Mouse (Mus musculus): Measurements from ENCODE around the gene Slc39a2.
"Not testable (repeated sequence)": the region's sequence is repeated elsewhere in the genome, so short reads cannot be mapped to it uniquely, and the experiment has no call there.

The Slc39a2 gene

GRCm38 (mm10) chr14:51892191-51892939 is at the start of gene Slc39a2:
TSS of gene Slc39a2 (plus strand) at chr14:51892889.
- no peak for DNase-seq

DNA sequence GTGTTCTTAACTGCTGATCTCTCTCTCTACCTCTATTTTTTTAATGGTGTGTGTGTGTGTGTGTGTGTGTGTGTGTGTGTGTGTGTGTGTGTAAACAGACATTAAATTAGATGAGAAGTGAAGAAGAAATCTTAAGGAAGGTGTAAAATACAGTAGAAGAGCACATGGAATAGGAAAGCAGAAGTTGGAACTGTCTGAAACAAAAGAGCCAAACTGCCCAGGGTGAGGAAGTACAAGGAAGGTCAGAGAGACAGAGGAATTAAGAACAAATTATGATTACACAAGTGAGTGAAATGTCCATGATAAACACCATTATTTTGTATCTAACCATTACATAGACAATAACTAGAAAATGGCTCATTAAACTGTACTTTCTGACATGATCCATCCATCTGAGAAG is 48.8 kb upstream of the Slc39a2 start:
- DNase-seq, result no peak

DNA sequence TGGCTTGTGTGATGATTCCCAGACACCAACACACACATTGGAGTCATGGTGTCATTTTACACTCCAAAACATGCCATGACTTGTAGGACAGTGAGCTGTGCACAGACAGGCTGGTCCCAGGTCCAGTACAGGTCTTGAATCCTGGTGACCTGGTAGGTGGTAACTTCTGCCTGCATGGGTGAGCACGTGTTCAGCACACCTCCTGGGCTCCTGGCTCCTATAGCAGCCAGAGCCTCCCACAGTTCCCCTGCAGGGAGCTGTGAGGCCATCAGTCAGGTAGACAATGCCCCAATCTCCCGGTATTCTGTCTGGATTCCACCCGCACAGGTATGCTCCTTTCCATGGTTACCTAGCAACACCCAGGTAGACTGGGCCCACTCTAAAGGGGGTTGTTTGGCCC is 46.1 kb upstream of the Slc39a2 start:
- DNase-seq, result no peak

DNA sequence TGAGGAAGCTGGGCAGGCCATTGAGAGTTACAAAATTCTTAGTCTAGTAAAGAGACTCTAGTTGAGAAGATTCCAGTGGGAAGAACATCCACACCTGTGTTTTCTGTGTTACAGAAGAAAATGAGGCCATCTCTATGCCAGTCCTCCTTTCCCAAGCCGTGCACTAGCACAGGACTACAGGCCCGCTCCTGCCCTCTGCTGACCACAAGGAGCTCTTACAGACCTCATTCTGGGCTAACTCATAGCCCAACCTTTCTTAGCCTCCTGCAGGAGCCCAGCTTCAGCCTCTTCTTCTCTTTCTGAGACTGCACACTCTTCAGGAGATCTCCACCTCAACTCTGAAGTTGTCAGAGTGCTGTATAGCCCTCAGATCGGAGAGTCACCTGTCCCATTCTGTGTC is 41.7 kb upstream of the Slc39a2 start:
- not testable (repeated sequence) for DNase-seq

DNA sequence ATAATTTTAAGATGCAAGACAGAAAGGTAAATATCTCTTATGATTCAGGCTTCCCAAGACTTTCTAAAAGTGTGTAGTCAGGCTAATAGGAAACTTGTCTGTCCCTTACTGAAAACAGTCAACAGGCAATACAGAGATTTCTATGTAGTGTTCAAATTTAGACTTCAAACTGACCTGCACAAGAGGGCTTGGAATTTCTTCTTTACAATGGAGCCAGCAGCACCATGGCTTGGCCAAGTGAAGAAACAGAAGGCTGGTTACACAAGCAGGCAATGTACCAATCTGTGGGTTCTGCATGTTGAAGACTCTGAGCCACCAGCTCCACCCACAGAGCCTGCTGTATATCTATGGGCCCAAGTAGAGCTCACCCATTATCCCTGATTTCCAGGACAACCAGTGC is 39.3 kb upstream of the Slc39a2 start, which contains the start of gene Ear6:
Gene Ear6 (plus strand): TSS at position 301 of the 400 bp plus-strand sequence.
- DNase-seq, result no peak

GRCm38 (mm10) chr14:51855280-51855679 is 37.4 kb upstream of the Slc39a2 start:
- DNase-seq, result not testable (repeated sequence)

DNA sequence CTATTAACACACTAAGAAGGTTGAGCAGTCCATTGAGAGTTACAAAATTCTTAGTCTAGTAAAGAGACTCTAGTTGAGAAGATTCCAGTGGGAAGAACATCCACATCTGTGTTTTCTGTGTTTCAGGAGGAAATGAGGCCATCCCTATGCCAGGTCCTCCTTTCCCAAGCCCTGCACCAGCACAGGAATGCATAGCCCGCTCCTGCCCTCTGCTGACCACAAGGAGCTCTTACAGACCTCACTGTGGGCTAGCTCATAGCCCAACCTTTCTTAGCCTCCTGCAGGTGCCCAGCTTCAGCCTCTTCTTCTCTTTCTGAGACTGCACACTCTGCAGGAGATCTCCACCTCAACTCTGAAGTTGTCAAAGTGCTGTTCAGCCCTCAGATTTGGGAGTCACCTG is 29.1 kb upstream of the Slc39a2 start:
- not testable (repeated sequence) for DNase-seq

- DNase-seq, result no peak
Observed at GRCm38 (mm10) chr14:51870756-51871155, 21.9 kb upstream of the Slc39a2 start.

GRCm38 (mm10) chr14:51871741-51872140 is 20.9 kb upstream of the Slc39a2 start:
- DNase-seq, result no peak

DNA sequence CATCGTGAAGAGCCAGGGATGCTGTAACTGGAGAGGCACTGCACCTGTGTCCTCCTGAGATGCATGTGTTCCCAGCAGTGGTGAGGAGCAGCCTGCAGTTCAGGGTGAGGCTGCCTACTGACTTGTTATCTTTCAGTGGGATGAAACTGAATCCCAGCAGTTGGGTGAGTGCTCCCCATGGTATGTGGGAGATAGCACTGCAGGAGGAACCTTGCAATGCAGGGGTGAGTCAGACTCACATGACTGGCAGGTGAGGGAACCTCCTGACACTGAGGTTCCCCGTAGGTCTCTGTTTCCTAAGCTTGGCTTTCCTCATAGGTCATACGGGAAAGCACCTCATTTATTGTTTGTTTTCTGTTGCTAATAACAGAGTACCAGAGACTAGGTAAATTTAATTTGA is 15.2 kb upstream of the Slc39a2 start:
- DNase-seq, result no peak

GRCm38 (mm10) chr14:51883527-51884030 is 9.1 kb upstream of the Slc39a2 start:
- peak; percentile 47 to 77 for DNase-seq

- DNase-seq, result no peak
Observed at GRCm38 (mm10) chr14:51884031-51884544, 8.6 kb upstream of the Slc39a2 start.

DNA sequence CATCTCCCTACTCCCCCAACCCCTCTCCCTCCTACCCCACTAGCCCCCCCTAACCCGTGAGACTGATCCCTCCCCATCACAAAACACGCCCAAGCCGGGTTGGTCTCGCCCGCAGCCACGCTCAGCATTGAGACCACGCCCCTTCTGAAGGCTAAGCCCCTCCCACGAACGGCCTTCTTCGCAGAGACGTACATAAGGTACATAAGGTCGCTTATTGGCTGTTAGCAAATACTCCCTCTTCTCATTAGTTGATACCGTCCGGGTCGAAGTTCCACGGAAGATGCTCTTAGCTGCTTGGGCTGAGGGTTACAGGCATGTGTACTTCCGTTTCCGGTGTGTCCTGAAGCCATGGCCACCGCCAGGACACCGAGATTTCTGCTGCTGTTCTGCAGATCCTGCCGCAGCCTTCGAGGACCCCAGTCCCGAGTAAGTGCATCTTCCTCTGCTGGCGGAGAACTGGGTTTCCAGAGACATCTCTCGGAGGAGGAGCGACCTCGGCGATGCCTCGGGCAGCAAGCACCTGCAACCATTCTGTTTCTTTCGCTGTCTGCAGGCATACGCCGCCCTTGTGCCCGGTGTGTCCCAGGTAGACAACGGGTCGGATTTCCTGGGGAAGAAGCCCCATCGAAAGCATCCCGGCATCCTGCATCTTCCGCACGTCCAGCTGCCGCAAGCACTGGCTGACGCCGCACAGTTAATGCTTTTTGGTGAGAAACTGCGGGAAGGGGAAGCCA is 7.9 kb upstream of the Slc39a2 start, which contains the start of gene Mettl17:
Gene Mettl17 (plus strand): TSS at position 245 of the 734 bp plus-strand sequence.
- DNase-seq, result peak; percentile 88 to 94

- DNase-seq, result no peak
Observed at GRCm38 (mm10) chr14:51886051-51886450, 6.6 kb upstream of the Slc39a2 start.

DNA sequence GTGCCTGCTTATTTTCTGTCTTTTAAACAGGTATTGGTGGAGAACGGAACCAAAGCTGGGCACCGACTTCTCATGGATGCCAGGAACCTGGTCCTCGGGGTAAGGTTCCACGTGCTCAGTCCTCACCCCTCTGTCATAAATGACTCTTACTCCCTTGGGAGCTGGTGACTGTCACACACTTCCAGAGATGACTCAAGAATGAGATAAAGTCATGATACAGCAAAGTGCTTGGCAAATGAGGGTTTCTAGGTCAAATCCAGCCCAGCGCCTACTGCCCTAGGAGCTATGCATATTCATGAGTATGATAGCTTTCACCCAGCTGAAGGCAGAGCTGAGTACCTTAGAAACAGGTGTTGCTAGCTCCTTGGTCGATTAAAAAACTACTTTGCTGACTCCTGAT is 2.9 kb upstream of the Slc39a2 start:
- DNase-seq, result no peak

- DNase-seq, result no peak
Observed at GRCm38 (mm10) chr14:51893094-51893794, 555 bp downstream of the Slc39a2 start.

- DNase-seq, result no peak
Observed at GRCm38 (mm10) chr14:51893809-51894208, 1.1 kb downstream of the Slc39a2 start.

- DNase-seq, result no peak
Observed at GRCm38 (mm10) chr14:51895071-51895470, 2.4 kb downstream of the Slc39a2 start.

GRCm38 (mm10) chr14:51896019-51896418 is 3.3 kb downstream of the Slc39a2 start:
- no peak for DNase-seq

DNA sequence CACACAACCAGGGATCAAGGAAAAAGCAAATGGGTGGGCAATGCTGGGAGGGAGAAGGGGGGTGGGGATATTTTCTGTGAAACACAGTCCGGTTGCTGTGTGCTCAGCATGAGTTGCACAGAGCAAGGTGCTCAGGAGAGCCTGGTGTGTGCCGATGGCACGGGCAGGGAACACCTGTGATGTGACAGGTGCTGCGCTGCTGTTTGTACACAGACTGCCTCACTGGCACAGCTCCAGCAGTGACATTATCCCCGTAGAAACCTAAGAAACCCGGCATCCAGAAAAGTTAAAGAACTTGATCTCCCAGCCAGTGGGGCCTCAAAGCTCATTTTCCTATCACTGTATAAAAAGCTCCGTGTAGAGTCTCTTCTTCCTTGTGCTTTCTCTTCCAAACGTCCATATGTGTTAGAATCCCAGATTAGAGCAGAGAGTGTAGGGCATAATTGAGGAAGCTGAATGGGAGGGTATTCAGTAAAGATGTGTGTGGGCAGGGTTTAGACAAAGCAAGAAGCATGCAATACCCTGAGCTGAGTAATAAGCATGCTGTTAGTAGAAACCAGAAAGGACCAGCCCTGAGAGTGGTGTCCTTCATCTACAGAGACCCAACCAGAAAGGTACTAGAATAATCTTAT is 4.0 kb downstream of the Slc39a2 start:
- DNase-seq, result no peak

GRCm38 (mm10) chr14:51899351-51899750 is 6.7 kb downstream of the Slc39a2 start:
- DNase-seq, result no peak

Data from thymus, adult 18-20 months (tissue).